Mouse (Mus musculus) T-helper 2 cell (primary cell): ENCODE results near the gene Akap4.

Source experiments
- in situ Hi-C: fragments of 300-600 bp; cut with MboI, MseI; formaldehyde crosslinking; loops from one replicate; pipeline ENCODE4 v1.15.1; 2025; ENCODE audit warnings: high pct_unique_total_duplicates

Gene Akap4

GRCm38 (mm10) chrX:7067219-7067618 is at the start of gene Akap4:
Gene Akap4 (plus strand): TSS chrX:7067519.
- in situ Hi-C loops, result no loop called here

- in situ Hi-C loops, result no loop called here
Measured at GRCm38 (mm10) chrX:7041519-7041918, 25.8 kb upstream of the Akap4 start, which contains the start of gene Ccnb3. Gene Ccnb3 (minus strand): TSS chrX:7041619.

- in situ Hi-C loops, result no loop called here
Measured at GRCm38 (mm10) chrX:7057056-7057455, 10.3 kb upstream of the Akap4 start.

GRCm38 (mm10) chrX:7057634-7058033 is 9.7 kb upstream of the Akap4 start:
- in situ Hi-C loops, result no loop called here

GRCm38 (mm10) chrX:7064109-7064508 is 3.2 kb upstream of the Akap4 start:
- in situ Hi-C loops, result no loop called here

GRCm38 (mm10) chrX:7068002-7068401 is 683 bp downstream of the Akap4 start:
- in situ Hi-C loops, result no loop called here

- in situ Hi-C loops, result no loop called here
Measured at GRCm38 (mm10) chrX:7079820-7080429, 12.6 kb downstream of the Akap4 start.

GRCm38 (mm10) chrX:7085878-7086277 is 18.6 kb downstream of the Akap4 start:
- in situ Hi-C loops, result no loop called here

- in situ Hi-C loops, result no loop called here
Measured at GRCm38 (mm10) chrX:7090323-7090722, 23.0 kb downstream of the Akap4 start.

- in situ Hi-C loops, result no loop called here
Measured at GRCm38 (mm10) chrX:7102280-7102679, 35.0 kb downstream of the Akap4 start.

- in situ Hi-C loops, result no loop called here
Measured at GRCm38 (mm10) chrX:7114885-7115284, 47.6 kb downstream of the Akap4 start.

- in situ Hi-C loops, result no loop called here
Measured at GRCm38 (mm10) chrX:7121618-7122280, 54.4 kb downstream of the Akap4 start.
